Mouse (Mus musculus): Measurements from ENCODE around the gene Bbs4. TPM values are rescaled to one million over a fixed set of nuclear protein-coding genes. Genes with fewer than 3 reads are reported as not detected.

Bbs4 gene
- total RNA-seq (2023) = 7.1 TPM

GRCm38 (mm10) chr9:59353253-59353639 is at the start of gene Bbs4:
TSS of gene Bbs4 (minus strand) at chr9:59353508.

GRCm38 (mm10) chr9:59290957-59291687 is 62.2 kb downstream of the Bbs4 start, which contains the start of gene Adpgk:
TSS of gene Adpgk (plus strand) at chr9:59291558.

Other genes with a start within 250 kb of the Bbs4 start
- 77.7 TPM for gene Adpgk, start 62.0 kb downstream of the Bbs4 start, total RNA-seq (2023)
- 222 TPM for gene Arih1, start 133.1 kb upstream of the Bbs4 start, total RNA-seq (2023)
- gene Hexa, start 186.0 kb upstream of the Bbs4 start, total RNA-seq (2023) = 34.6 TPM
- not detected for gene Tmem202, start 186.3 kb upstream of the Bbs4 start, total RNA-seq (2023)
- gene Celf6, start 224.4 kb upstream of the Bbs4 start, total RNA-seq (2023) = not detected